In the genomic region with DNA sequence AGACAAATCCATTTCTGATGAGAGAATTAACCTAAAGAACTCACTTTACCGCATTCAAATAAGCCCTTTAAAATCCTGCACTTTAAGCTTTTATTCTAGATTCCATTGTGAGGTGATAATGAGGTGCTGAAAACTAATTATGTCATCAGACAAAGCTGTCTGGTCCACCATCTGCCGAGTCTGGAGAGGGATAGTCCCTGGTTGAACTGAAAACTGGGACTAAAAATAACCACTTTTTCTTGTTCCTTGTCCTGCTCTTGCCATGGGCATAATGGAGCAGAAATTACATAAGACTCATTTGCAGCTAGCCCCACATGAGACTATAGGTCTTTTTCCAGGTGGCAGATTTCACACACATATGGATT, we compare ENCODE assay signal across 11 mouse cellular contexts.
DNase-seq lines count a peak whose midpoint lies in the region; ATAC-seq lines count a peak whose summit lies in the region.
"Had no signal": no experiment of that assay in that cellular context is flagged by ENCODE, and none has a peak within 500 bp of the region (broad histone marks: within the 10 kb centered on the region; RNA-seq: fewer than 3 reads in every experiment).

No protein-coding gene starts in this region.

- no peaks in the 10 kb centered on the region for H3K36me3 ChIP-seq in hindbrain, embryonic 11.5 days (ENCODE audit: control insufficient read depth, insufficient read depth, low read length)
- no peaks in the 10 kb centered on the region for H3K36me3 ChIP-seq in hindbrain, embryonic 16.5 days (ENCODE audit: control insufficient read depth, insufficient read depth, low read length)

- no peak overlapping the region for H3K9ac ChIP-seq in hindbrain, embryonic 11.5 days (ENCODE audit: low read depth, low read length)
- no peak overlapping the region for H3K9ac ChIP-seq in hindbrain, embryonic 16.5 days (ENCODE audit: low read depth, low read length)

- H3K4me1 ChIP-seq in hindbrain, embryonic 11.5 days (replicated peaks; ENCODE audit: control insufficient read depth, insufficient read depth, low read length) = no peaks in the 10 kb centered on the region
- no peaks in the 10 kb centered on the region for H3K4me1 ChIP-seq in hindbrain, embryonic 16.5 days (ENCODE audit: control insufficient read depth, insufficient read depth, low read depth, low read length)

- no peak overlapping the region for H3K27ac ChIP-seq in hindbrain, embryonic 11.5 days (ENCODE audit: low read depth, low read length)
- H3K27ac ChIP-seq in hindbrain, embryonic 16.5 days (ENCODE audit: low read depth, low read length) = no peak overlapping the region

- H3K27me3 ChIP-seq in hindbrain, embryonic 11.5 days (ENCODE audit: control insufficient read depth, insufficient read depth, low read length) = no peaks in the 10 kb centered on the region
- H3K27me3 ChIP-seq in hindbrain, embryonic 16.5 days (replicated peaks; ENCODE audit: control insufficient read depth, insufficient read depth, low read length) = no peaks in the 10 kb centered on the region

- peak; percentile 9 for DNase-seq in hindbrain, embryonic 11.5 days (ENCODE audit: low spot score)
- peak; percentile 46 to 61 for DNase-seq in cerebellum, postnatal 10 days
- DNase-seq in layer of hippocampus, adult 8-10 months (ENCODE audit: low spot score in 2 of 2) = peak; percentile 58 to 64
- DNase-seq in mesoderm, embryonic 11.5 days (ENCODE audit: low read depth, low spot score) = peak; percentile 1
- no peak for DNase-seq in adrenal gland, postnatal 10 days
- no peak for DNase-seq in urinary bladder, postnatal 14 days (ENCODE audit: low spot score)
- DNase-seq in adrenal gland, postnatal 4 days (ENCODE audit: low spot score in 2 of 2) = no peak
- DNase-seq: kidney, adult 18-20 months had no signal

- no peak overlapping the region for H3K4me3 ChIP-seq in hindbrain, embryonic 11.5 days (ENCODE audit: low read depth, low read length)
- H3K4me3 ChIP-seq in hindbrain, embryonic 16.5 days (ENCODE audit: low read length) = no peak overlapping the region
- H3K4me3 ChIP-seq: erythroblast, embryonic 14.5 days had no signal

- no peak overlapping the region for H3K4me2 ChIP-seq in hindbrain, embryonic 11.5 days (replicated peaks; ENCODE audit: low read depth, low read length)
- H3K4me2 ChIP-seq in hindbrain, embryonic 16.5 days (ENCODE audit: low read length) = no peak overlapping the region
- H3K4me2 ChIP-seq: heart, embryonic 11.5 days had no signal

- ATAC-seq in hindbrain, embryonic 11.5 days (ENCODE audit: low FRiP score) = peak; percentile 61
- ATAC-seq in hindbrain, embryonic 16.5 days = no peak

- 51% methylated on average over 2 of the region's 2 CpGs for WGBS in hindbrain, embryonic 11.5 days
- 30% methylated on average over 2 of the region's 2 CpGs for WGBS in hindbrain, embryonic 16.5 days

- H3K9me3 ChIP-seq in hindbrain, embryonic 11.5 days (ENCODE audit: control insufficient read depth, low read length) = no peaks in the 10 kb centered on the region
- no peaks in the 10 kb centered on the region for H3K9me3 ChIP-seq in hindbrain, embryonic 16.5 days (ENCODE audit: control insufficient read depth, low read length)

Comparison
In these comparisons a context has a peak if more than half of its experiments do, and no peak if none do; other contexts are left out.
1. DNase-seq: peak in hindbrain, embryonic 11.5 days (single experiment), cerebellum, postnatal 10 days (2 of 2), layer of hippocampus, adult 8-10 months (2 of 2) and mesoderm, embryonic 11.5 days (single experiment); none in adrenal gland, postnatal 10 days (single experiment), urinary bladder, postnatal 14 days (single experiment) and adrenal gland, postnatal 4 days (0 of 2).